Mouse (Mus musculus) heart, postnatal 0 days (tissue): Measurements from ENCODE around the gene Kcnj11.

Source experiments
- CTCF ChIP-seq: IDR thresholded peaks from 2 replicates; pipeline ENCODE4 v1.5.1; 2016; ENCODE audit warnings: antibody characterized with exemption, control low read depth, low read depth
- EP300 ChIP-seq: IDR thresholded peaks from 2 replicates; pipeline ENCODE4 v1.6.1; 2016; ENCODE audit warnings: antibody characterized with exemption, low read depth

GRCm38 (mm10) chr7:46111212-46111817 is 10.8 kb upstream of the Kcnj11 start:
- TF ChIP-seq CTCF (no peak), EP300 (no peak)
